Mouse (Mus musculus) midbrain, embryonic 16.5 days (tissue): ENCODE results near the gene Slco1a1. TPM values are rescaled to one million over a fixed set of nuclear protein-coding genes. Genes with fewer than 3 reads are reported as not detected.

Experiments
- ATAC-seq: fragments of 200-750 bp; cut with Nextera tagmentation; 2 replicates; pipeline ENCODE4 v1.8.0; 2017; ENCODE audit warnings: moderate TSS enrichment
- H3K27ac ChIP-seq: fragments of 300-500 bp; sonication (generic); 2 replicates; pipeline ENCODE4 v1.5.1; 2014; ENCODE audit warnings: mild to moderate bottlenecking, low read length, mixed read lengths
- H3K27me3 ChIP-seq: fragments of 300-500 bp; sonication (generic); 2 replicates; pipeline ENCODE4 v1.6.1; 2014; ENCODE audit warnings: low read depth, low read length, mixed read lengths; ENCODE audit not compliant: control insufficient read depth, insufficient read depth
- H3K36me3 ChIP-seq: fragments of 300-500 bp; sonication (generic); 2 replicates; pipeline ENCODE4 v1.6.1; 2014; ENCODE audit warnings: mild to moderate bottlenecking, low read length, moderate library complexity, mixed read lengths; ENCODE audit not compliant: control insufficient read depth, insufficient read depth
- H3K4me1 ChIP-seq: fragments of 300-500 bp; sonication (generic); 2 replicates; pipeline ENCODE4 v1.6.1; 2014; ENCODE audit warnings: mild to moderate bottlenecking, low read length, mixed read lengths; ENCODE audit not compliant: control insufficient read depth, insufficient read depth
- H3K4me2 ChIP-seq: fragments of 300-500 bp; sonication (generic); 2 replicates; pipeline ENCODE4 v1.6.1; 2014; ENCODE audit warnings: mild to moderate bottlenecking, low read length, mixed read lengths
- H3K4me3 ChIP-seq: fragments of 300-500 bp; sonication (generic); 2 replicates; pipeline ENCODE4 v1.5.1; 2014; ENCODE audit warnings: low read depth, mild to moderate bottlenecking, low read length, moderate library complexity, mixed read lengths
- H3K9ac ChIP-seq: fragments of 300-500 bp; sonication (generic); 2 replicates; pipeline ENCODE4 v1.6.1; 2014; ENCODE audit warnings: low read depth, low read length, mixed read lengths
- H3K9me3 ChIP-seq: fragments of 300-500 bp; sonication (generic); replicated peaks from 2 replicates; pipeline ENCODE4 v1.6.1; 2014; ENCODE audit warnings: mild to moderate bottlenecking, low read length, mixed read lengths; ENCODE audit not compliant: control insufficient read depth, poor library complexity, severe bottlenecking
- WGBS: fragments of 180-500 bp; shearing (Covaris S2); extraction: QIAGEN DNeasy Blood & Tissue Kit; methylation state at CpG from one replicate; pipeline ENCODE4 v1.1.7; 2014; 5-methylcytosine and 5-hydroxymethylcytosine counted together
- polyA plus RNA-seq: library from polyadenylated mRNA; unstranded; fragments of >200 nt; fragmentation: Nextera tagmentation; extraction: Ambion mirVana; gene quantifications from 2 replicates; pipeline ENCODE4 v1.2.1, GENCODE M21; 2015

The Slco1a1 gene
- not detected in 2 replicates for polyA plus RNA-seq

GRCm38 (mm10) chr6:141946862-141947261, at the start of gene Slco1a1:
Gene Slco1a1, minus strand, starts transcription at chr6:141946962.
- H3K4me1 ChIP-seq = no peaks in the 10 kb centered on the region
- H3K27me3 ChIP-seq = no peaks in the 10 kb centered on the region
- no peak within 1 kb of the TSS for H3K27ac ChIP-seq
- no peak within 1 kb of the TSS for H3K4me3 ChIP-seq
- no peak within 1 kb of the TSS for H3K9ac ChIP-seq
- no peaks in the 10 kb centered on the region for H3K36me3 ChIP-seq
- H3K9me3 ChIP-seq = no peaks in the 10 kb centered on the region
- ATAC-seq = no peak
- H3K4me2 ChIP-seq = no peak within 1 kb of the TSS

GRCm38 (mm10) chr6:141986772-141987171, 40.0 kb upstream of the Slco1a1 start:
- H3K4me2 ChIP-seq = no peak overlapping the region
- no peaks in the 10 kb centered on the region for H3K27me3 ChIP-seq
- H3K9me3 ChIP-seq = no peaks in the 10 kb centered on the region
- H3K9ac ChIP-seq = no peak overlapping the region
- WGBS = 99% methylated on average over 6 of the region's 6 CpGs
- no peaks in the 10 kb centered on the region for H3K36me3 ChIP-seq
- no peak overlapping the region for H3K27ac ChIP-seq
- ATAC-seq = no peak
- H3K4me1 ChIP-seq = no peaks in the 10 kb centered on the region
- H3K4me3 ChIP-seq = no peak overlapping the region

GRCm38 (mm10) chr6:141984644-141985043, 37.9 kb upstream of the Slco1a1 start:
- Histone ChIP-seq H3K4me3 (no peak overlapping the region), H3K4me2 (no peak overlapping the region), H3K36me3 (no peaks in the 10 kb centered on the region), H3K9me3 (no peaks in the 10 kb centered on the region), H3K27me3 (no peaks in the 10 kb centered on the region), H3K27ac (no peak overlapping the region), H3K4me1 (no peaks in the 10 kb centered on the region), H3K9ac (no peak overlapping the region)
- no peak for ATAC-seq
- 82% methylated on average over 3 of the region's 3 CpGs for WGBS

- no peak overlapping the region for H3K9ac ChIP-seq
- H3K4me1 ChIP-seq = no peaks in the 10 kb centered on the region
- no peaks in the 10 kb centered on the region for H3K27me3 ChIP-seq
- H3K9me3 ChIP-seq = no peaks in the 10 kb centered on the region
- H3K36me3 ChIP-seq = no peaks in the 10 kb centered on the region
- ATAC-seq = no peak
- H3K4me2 ChIP-seq = no peak overlapping the region
- no peak overlapping the region for H3K27ac ChIP-seq
- H3K4me3 ChIP-seq = no peak overlapping the region
- WGBS = 83% methylated on average over 1 of the region's 1 CpGs
Observed at GRCm38 (mm10) chr6:141962420-141962819, 15.7 kb upstream of the Slco1a1 start.

- Histone ChIP-seq H3K4me2 (no peak overlapping the region), H3K9ac (no peak overlapping the region), H3K27ac (no peak overlapping the region), H3K36me3 (no peaks in the 10 kb centered on the region), H3K4me3 (no peak overlapping the region), H3K4me1 (no peaks in the 10 kb centered on the region), H3K27me3 (no peaks in the 10 kb centered on the region), H3K9me3 (no peaks in the 10 kb centered on the region)
- ATAC-seq = no peak
- 93% methylated on average over 3 of the region's 3 CpGs for WGBS
Observed at GRCm38 (mm10) chr6:141961861-141962260, 15.1 kb upstream of the Slco1a1 start.

- no peaks in the 10 kb centered on the region for H3K27me3 ChIP-seq
- ATAC-seq = no peak
- H3K4me3 ChIP-seq = no peak overlapping the region
- no peak overlapping the region for H3K4me2 ChIP-seq
- no peaks in the 10 kb centered on the region for H3K4me1 ChIP-seq
- no peak overlapping the region for H3K27ac ChIP-seq
- no peaks in the 10 kb centered on the region for H3K36me3 ChIP-seq
- 78% methylated on average over 5 of the region's 5 CpGs for WGBS
- H3K9me3 ChIP-seq = no peaks in the 10 kb centered on the region
- H3K9ac ChIP-seq = no peak overlapping the region
Observed at GRCm38 (mm10) chr6:141960482-141960881, 13.7 kb upstream of the Slco1a1 start.

- WGBS = 94% methylated on average over 1 of the region's 1 CpGs
- Histone ChIP-seq H3K27ac (no peak overlapping the region), H3K4me3 (no peak overlapping the region), H3K4me1 (no peaks in the 10 kb centered on the region), H3K4me2 (no peak overlapping the region), H3K27me3 (no peaks in the 10 kb centered on the region), H3K9me3 (no peaks in the 10 kb centered on the region), H3K9ac (no peak overlapping the region), H3K36me3 (no peaks in the 10 kb centered on the region)
- no peak for ATAC-seq
Observed at GRCm38 (mm10) chr6:141940451-141940850, 6.3 kb downstream of the Slco1a1 start.

- Histone ChIP-seq H3K4me1 (no peaks in the 10 kb centered on the region), H3K27me3 (no peaks in the 10 kb centered on the region), H3K4me3 (no peak overlapping the region), H3K27ac (no peak overlapping the region), H3K36me3 (no peaks in the 10 kb centered on the region), H3K4me2 (no peak overlapping the region), H3K9ac (no peak overlapping the region), H3K9me3 (no peaks in the 10 kb centered on the region)
- 69% methylated on average over 2 of the region's 2 CpGs for whole genome bisulfite sequencing
- no peak for ATAC-seq
Observed at GRCm38 (mm10) chr6:141898197-141898596, 48.6 kb downstream of the Slco1a1 start.

GRCm38 (mm10) chr6:141889723-141890122, 57.0 kb downstream of the Slco1a1 start:
- no peak overlapping the region for H3K9ac ChIP-seq
- ATAC-seq = no peak
- no peaks in the 10 kb centered on the region for H3K4me1 ChIP-seq
- no peaks in the 10 kb centered on the region for H3K36me3 ChIP-seq
- no peaks in the 10 kb centered on the region for H3K27me3 ChIP-seq
- 72% methylated on average over 2 of the region's 2 CpGs for WGBS
- no peaks in the 10 kb centered on the region for H3K9me3 ChIP-seq
- no peak overlapping the region for H3K4me3 ChIP-seq
- no peak overlapping the region for H3K4me2 ChIP-seq
- no peak overlapping the region for H3K27ac ChIP-seq

- no peaks in the 10 kb centered on the region for H3K27me3 ChIP-seq
- 71% methylated on average over 2 of the region's 2 CpGs for WGBS
- no peak for ATAC-seq
- no peak overlapping the region for H3K27ac ChIP-seq
- no peak overlapping the region for H3K4me2 ChIP-seq
- H3K4me1 ChIP-seq = no peaks in the 10 kb centered on the region
- H3K4me3 ChIP-seq = no peak overlapping the region
- no peak overlapping the region for H3K9ac ChIP-seq
- H3K9me3 ChIP-seq = no peaks in the 10 kb centered on the region
- no peaks in the 10 kb centered on the region for H3K36me3 ChIP-seq
Observed at GRCm38 (mm10) chr6:141888248-141888647, 58.5 kb downstream of the Slco1a1 start.
